Mouse (Mus musculus) bone marrow macrophage, adult 2 months (primary cell): ENCODE measurements around the gene Sox14.

Source experiments
- CTCF ChIP-seq: IDR thresholded peaks from 2 replicates; pipeline ENCODE4 v1.5.1; 2012; ENCODE audit warnings: low read depth, mild to moderate bottlenecking, low read length, moderate library complexity
- POLR2A ChIP-seq: IDR thresholded peaks from 2 replicates; pipeline ENCODE4 v1.6.1; 2012; ENCODE audit warnings: mild to moderate bottlenecking, low read depth, low read length, borderline replicate concordance

GRCm38 (mm10) chr9:99873116-99873620 lies 2.8 kb downstream of the Sox14 start:
- no peak for TF ChIP-seq CTCF
- TF ChIP-seq POLR2A = no peak
